Mouse (Mus musculus) macrophage (primary cell): ENCODE results near the gene Npas2. TPM values are rescaled to one million over a fixed set of nuclear protein-coding genes. Genes with fewer than 3 reads are reported as not detected.

ENCODE experiments used
- H3K27ac ChIP-seq: fragments of 350-480 bp; formaldehyde crosslinking; 2 replicates; pipeline ENCODE4 v1.9.0; 2021
- H3K36me3 ChIP-seq: fragments of 350-480 bp; formaldehyde crosslinking; 2 replicates; pipeline ENCODE4 v1.9.0; 2021; ENCODE audit errors: inconsistent target
- H3K4me3 ChIP-seq: fragments of 350-480 bp; formaldehyde crosslinking; 2 replicates; pipeline ENCODE4 v1.9.0; 2021; ENCODE audit errors: inconsistent target
- H3K79me2 ChIP-seq: fragments of 350-480 bp; formaldehyde crosslinking; 2 replicates; pipeline ENCODE4 v1.9.0; 2021; ENCODE audit errors: inconsistent target
- WGBS: methylation state at CpG from one replicate; pipeline ENCODE4 v1.1.7; 2026; ENCODE audit warnings: inconsistent platforms; ENCODE audit not compliant: missing documents; 5-methylcytosine and 5-hydroxymethylcytosine counted together
- polyA plus RNA-seq: library from polyadenylated mRNA; stranded (reverse); fragments of 250-400 nt; gene quantifications from 3 replicates; pipeline ENCODE4 v1.2.4, GENCODE M21; 2018; ENCODE audit warnings: inconsistent platforms

The Npas2 gene
- polyA plus RNA-seq, 1 experiment from 2014 or later = 2.0 TPM

GRCm38 (mm10) chr1:39194959-39195358 is 1.4 kb downstream of the Npas2 start:
- Histone ChIP-seq H3K4me3 (no peak overlapping the region), H3K36me3 (no peaks in the 10 kb centered on the region), H3K27ac (no peak overlapping the region), H3K79me2 (no peaks in the 10 kb centered on the region)
- 20% methylated on average over 11 of the region's 11 CpGs for WGBS

GRCm38 (mm10) chr1:39196126-39196525 is 2.6 kb downstream of the Npas2 start:
- no peak overlapping the region for H3K27ac ChIP-seq
- no peaks in the 10 kb centered on the region for H3K79me2 ChIP-seq
- H3K36me3 ChIP-seq = no peaks in the 10 kb centered on the region
- no peak overlapping the region for H3K4me3 ChIP-seq
- 79% methylated on average over 6 of the region's 6 CpGs for WGBS

GRCm38 (mm10) chr1:39196676-39197375 is 3.3 kb downstream of the Npas2 start:
- H3K4me3 ChIP-seq = no peak overlapping the region
- no peaks in the 10 kb centered on the region for H3K36me3 ChIP-seq
- WGBS = 41% methylated on average over 12 of the region's 12 CpGs
- no peak overlapping the region for H3K27ac ChIP-seq
- no peaks in the 10 kb centered on the region for H3K79me2 ChIP-seq

- WGBS = 9% methylated on average over 7 of the region's 10 CpGs
- no peak overlapping the region for H3K4me3 ChIP-seq
- no peaks in the 10 kb centered on the region for H3K79me2 ChIP-seq
- no peaks in the 10 kb centered on the region for H3K36me3 ChIP-seq
- H3K27ac ChIP-seq = no peak overlapping the region
Observed at GRCm38 (mm10) chr1:39205021-39205420, 11.5 kb downstream of the Npas2 start.

- 77% methylated on average over 4 of the region's 4 CpGs for WGBS
- no peaks in the 10 kb centered on the region for H3K79me2 ChIP-seq
Observed at GRCm38 (mm10) chr1:39205697-39206096, 12.2 kb downstream of the Npas2 start.

GRCm38 (mm10) chr1:39206942-39207341 is 13.4 kb downstream of the Npas2 start:
- Histone ChIP-seq H3K4me3 (no peak overlapping the region), H3K36me3 (no peaks in the 10 kb centered on the region), H3K79me2 (no peaks in the 10 kb centered on the region), H3K27ac (no peak overlapping the region)
- WGBS = 62% methylated on average over 7 of the region's 7 CpGs

More at GRCm38 (mm10) chr1:39205697-39206096, 12.2 kb downstream of the Npas2 start:
- no peak overlapping the region for H3K4me3 ChIP-seq
- no peak overlapping the region for H3K27ac ChIP-seq
- no peaks in the 10 kb centered on the region for H3K36me3 ChIP-seq

- 52% methylated on average over 5 of the region's 5 CpGs for WGBS
- H3K4me3 ChIP-seq = no peak overlapping the region
- H3K27ac ChIP-seq = no peak overlapping the region
- no peaks in the 10 kb centered on the region for H3K36me3 ChIP-seq
- H3K79me2 ChIP-seq = no peaks in the 10 kb centered on the region
Observed at GRCm38 (mm10) chr1:39210928-39211327, 17.4 kb downstream of the Npas2 start.

GRCm38 (mm10) chr1:39212982-39213381 is 19.5 kb downstream of the Npas2 start:
- H3K4me3 ChIP-seq = no peak overlapping the region
- 93% methylated on average over 6 of the region's 6 CpGs for WGBS
- no peak overlapping the region for H3K27ac ChIP-seq
- no peaks in the 10 kb centered on the region for H3K36me3 ChIP-seq
- no peaks in the 10 kb centered on the region for H3K79me2 ChIP-seq

- Histone ChIP-seq H3K79me2 (no peaks in the 10 kb centered on the region), H3K27ac (no peak overlapping the region)
Observed at GRCm38 (mm10) chr1:39217584-39217983, 24.1 kb downstream of the Npas2 start.

GRCm38 (mm10) chr1:39228401-39228800 is 34.9 kb downstream of the Npas2 start:
- Histone ChIP-seq H3K36me3 (no peaks in the 10 kb centered on the region), H3K79me2 (no peaks in the 10 kb centered on the region), H3K27ac (no peak overlapping the region), H3K4me3 (no peak overlapping the region)
- 94% methylated on average over 5 of the region's 5 CpGs for WGBS

More at GRCm38 (mm10) chr1:39217584-39217983, 24.1 kb downstream of the Npas2 start:
- WGBS = 89% methylated on average over 3 of the region's 3 CpGs
- H3K4me3 ChIP-seq = no peak overlapping the region
- no peaks in the 10 kb centered on the region for H3K36me3 ChIP-seq

GRCm38 (mm10) chr1:39230021-39230420 is 36.5 kb downstream of the Npas2 start:
- Histone ChIP-seq H3K4me3 (no peak overlapping the region), H3K36me3 (no peaks in the 10 kb centered on the region), H3K27ac (no peak overlapping the region), H3K79me2 (no peaks in the 10 kb centered on the region)
- 67% methylated on average over 3 of the region's 3 CpGs for WGBS

- H3K27ac ChIP-seq = no peak overlapping the region
- WGBS = 75% methylated on average over 11 of the region's 11 CpGs
- no peak overlapping the region for H3K4me3 ChIP-seq
- no peaks in the 10 kb centered on the region for H3K36me3 ChIP-seq
- no peaks in the 10 kb centered on the region for H3K79me2 ChIP-seq
Observed at GRCm38 (mm10) chr1:39234815-39235449, 41.4 kb downstream of the Npas2 start.

- WGBS = 84% methylated on average over 9 of the region's 9 CpGs
- H3K27ac ChIP-seq = no peak overlapping the region
- H3K79me2 ChIP-seq = no peaks in the 10 kb centered on the region
- H3K4me3 ChIP-seq = no peak overlapping the region
- H3K36me3 ChIP-seq = no peaks in the 10 kb centered on the region
Observed at GRCm38 (mm10) chr1:39237503-39238255, 44.1 kb downstream of the Npas2 start.

- no peaks in the 10 kb centered on the region for H3K79me2 ChIP-seq
- WGBS = 90% methylated on average over 6 of the region's 6 CpGs
- H3K27ac ChIP-seq = no peak overlapping the region
- H3K36me3 ChIP-seq = no peaks in the 10 kb centered on the region
- H3K4me3 ChIP-seq = no peak overlapping the region
Observed at GRCm38 (mm10) chr1:39240860-39241584, 47.5 kb downstream of the Npas2 start.
